Mouse (Mus musculus): Measurements from ENCODE around the gene Capn15.

DNA sequence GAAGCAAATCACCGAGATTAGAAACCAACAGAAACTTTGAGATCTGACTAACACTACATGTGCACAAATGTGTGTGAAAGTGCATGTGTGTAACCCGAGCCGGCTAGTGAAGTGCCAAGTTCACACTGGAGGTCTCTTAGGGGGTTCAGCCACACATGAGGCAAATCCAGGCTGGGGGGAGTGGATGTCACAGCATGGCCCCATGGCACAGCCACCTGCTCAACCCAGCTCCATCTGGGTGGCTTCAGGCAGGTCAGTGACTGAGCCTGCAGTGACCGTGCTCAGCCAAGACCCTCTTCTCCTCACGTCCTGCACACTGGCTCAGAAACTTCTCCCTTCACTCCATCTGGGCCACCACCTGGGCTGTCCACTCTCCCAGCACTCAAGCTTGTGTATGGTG, 35.6 kb downstream of the Capn15 start:
- TF ChIP-seq POLR2AphosphoS2 (IDR thresholded peaks at IDR 0.05; ENCODE audit: insufficient read length, low read depth) (no peak), MAX (IDR thresholded peaks at IDR 0.05; ENCODE audit: low read depth) (no peak), TCF3 (IDR thresholded peaks at IDR 0.05; ENCODE audit: insufficient read length, low read depth) (no peak)

Data from myocyte (in vitro differentiated cells).